Mouse (Mus musculus): ENCODE data around the gene Tmem86b.
"Not testable (repeated sequence)": the region's sequence is repeated elsewhere in the genome, so short reads cannot be mapped to it uniquely, and the experiment has no call there.

DNA sequence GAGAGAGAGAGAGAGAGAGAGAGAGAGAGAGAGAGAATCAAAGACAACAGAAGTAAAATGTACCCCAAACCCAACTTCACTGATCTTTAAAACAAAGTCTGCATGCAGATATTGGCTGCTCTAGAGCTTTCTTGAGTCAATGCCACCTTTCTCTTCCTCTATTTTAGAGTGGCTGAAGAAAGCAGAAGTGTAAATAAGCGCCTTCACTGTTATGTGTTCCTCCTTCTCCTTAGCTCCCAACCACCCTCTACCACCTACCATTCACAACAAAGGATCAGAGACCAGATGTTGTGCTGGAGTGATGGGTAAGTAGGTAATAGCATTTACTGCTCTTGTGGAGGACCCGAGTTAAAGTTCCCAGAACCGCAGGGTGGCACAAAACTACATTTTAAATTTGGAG, 49.7 kb downstream of the Tmem86b start:
- not testable (repeated sequence) for TF ChIP-seq CTCF, EP300 (IDR thresholded peaks at IDR 0.05)

All from lung, postnatal 0 days (tissue).